Mouse (Mus musculus): ENCODE measurements around the gene 1810062G17Rik.

DNA sequence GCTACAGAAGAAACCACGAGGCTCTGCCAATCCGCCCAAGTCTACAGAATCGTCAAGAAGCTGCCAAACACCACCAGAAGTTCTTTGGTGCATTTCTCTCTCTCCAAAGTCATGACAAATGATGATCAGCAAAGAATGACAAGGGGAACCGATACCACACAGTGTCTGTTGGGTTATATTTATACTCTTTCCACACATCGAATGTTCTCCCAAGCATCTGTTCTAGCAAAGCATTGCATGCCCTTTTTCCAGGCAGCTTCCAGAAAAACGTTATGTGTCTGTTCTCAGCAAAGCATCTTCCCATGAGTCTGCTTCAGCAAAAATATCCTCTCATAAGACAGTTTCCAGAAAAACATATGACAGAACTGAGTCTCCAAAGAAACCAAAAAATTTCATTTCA is 11.1 kb downstream of the 1810062G17Rik start:
- TF ChIP-seq CTCF (conservative IDR thresholded peaks at IDR 0.05; ENCODE audit: low read length) (no peak), NANOG (IDR thresholded peaks at IDR 0.05; ENCODE audit: borderline replicate concordance, low read length) (no peak), POU5F1 (IDR thresholded peaks at IDR 0.05; ENCODE audit: borderline replicate concordance, low read length) (no peak)

All from E14TG2a.4 (cell line).